Comparison of ENCODE assay signal across 30 mouse cellular contexts in genomic region chr13:91690118-91690517, GRCm38 (mm10). TPM values are rescaled to one million over a fixed set of nuclear protein-coding genes. Genes with fewer than 3 reads are reported as not detected.
"Had no signal": no experiment of that assay in that cellular context is flagged by ENCODE, and none has a peak within 500 bp of the region (broad histone marks: within the 10 kb centered on the region; RNA-seq: fewer than 3 reads in every experiment).

No protein-coding gene starts in this region.

- H3K9ac ChIP-seq: heart, embryonic 12.5 days; hindbrain, embryonic 12.5 days; hindbrain, embryonic 14.5 days; kidney, embryonic 15.5 days; limb, embryonic 13.5 days; liver, embryonic 13.5 days; liver, embryonic 15.5 days had no signal

- ATAC-seq: hindbrain, embryonic 16.5 days; inflammation-experienced regulatory T-cells, adult 6 months had no signal

- H3K9me3 ChIP-seq: heart, embryonic 10.5 days; hindbrain, embryonic 12.5 days; kidney, embryonic 15.5 days; liver, embryonic 13.5 days had no signal

- H3K4me3 ChIP-seq: gastrocnemius, adult 2 months; heart, embryonic 10.5 days; heart, embryonic 12.5 days; hindbrain, embryonic 10.5 days; hindbrain, embryonic 12.5 days; kidney, embryonic 15.5 days; limb, embryonic 13.5 days; liver, embryonic 13.5 days; liver, embryonic 15.5 days had no signal

- DNase-seq: gastrocnemius, adult 2 months; gastrocnemius, postnatal 10 days; gastrocnemius, postnatal 25 days; heart, postnatal 10 days; heart, postnatal 4 days; kidney, adult 11 months; kidney, adult 2 months; kidney, adult 9 months; kidney, postnatal 14 days; kidney, postnatal 36 days; layer of hippocampus, postnatal 36 days; liver; liver, embryonic 13.5 days had no signal

- H3K4me2 ChIP-seq: heart, embryonic 12.5 days; hindbrain, embryonic 12.5 days; hindbrain, embryonic 14.5 days; kidney, embryonic 15.5 days; limb, embryonic 13.5 days; liver, embryonic 11.5 days; liver, embryonic 13.5 days; liver, embryonic 15.5 days had no signal

- H3K27ac ChIP-seq: gastrocnemius, adult 2 months; heart, embryonic 10.5 days; hindbrain, embryonic 10.5 days; hindbrain, embryonic 12.5 days; hindbrain, embryonic 14.5 days; kidney, embryonic 15.5 days; kidney, postnatal 0 days; limb, embryonic 13.5 days; liver, embryonic 13.5 days; liver, embryonic 15.5 days had no signal

- H3K4me1 ChIP-seq: hindbrain, embryonic 10.5 days; hindbrain, embryonic 12.5 days; kidney, embryonic 15.5 days; liver, embryonic 13.5 days; liver, embryonic 15.5 days had no signal

- H3K27me3 ChIP-seq: heart, embryonic 12.5 days; hindbrain, embryonic 12.5 days; kidney, embryonic 15.5 days; limb, embryonic 13.5 days; liver, embryonic 13.5 days; liver, embryonic 15.5 days had no signal

RNA-seq across cellular contexts. Expression of gene Acot12, which starts 51.2 kb away (rescaled TPM):
- total RNA-seq: gastrocnemius, adult 2 months; gastrocnemius, postnatal 25 days; granulocyte monocyte progenitor cell, adult 5-6 weeks; heart, adult 8-10 months; heart, postnatal 25 days; heart, postnatal 4 days had no signal
- polyA plus RNA-seq: heart, embryonic 10.5 days; heart, embryonic 12.5 days; heart, embryonic 16.5 days; hindbrain, embryonic 10.5 days; hindbrain, embryonic 12.5 days; inflammation-experienced regulatory T-cells, adult 6 months; kidney, embryonic 15.5 days; limb, embryonic 11.5 days; limb, embryonic 13.5 days had no signal
